Mouse (Mus musculus) mature B cell (primary cell): ENCODE results near the gene Il18r1.

Experiments used
- in situ Hi-C: fragments of 300-500 bp; cut with MboI; formaldehyde crosslinking; loops from 2 replicates; pipeline ENCODE4 v1.14.3; 2019

The Il18r1 gene

DNA sequence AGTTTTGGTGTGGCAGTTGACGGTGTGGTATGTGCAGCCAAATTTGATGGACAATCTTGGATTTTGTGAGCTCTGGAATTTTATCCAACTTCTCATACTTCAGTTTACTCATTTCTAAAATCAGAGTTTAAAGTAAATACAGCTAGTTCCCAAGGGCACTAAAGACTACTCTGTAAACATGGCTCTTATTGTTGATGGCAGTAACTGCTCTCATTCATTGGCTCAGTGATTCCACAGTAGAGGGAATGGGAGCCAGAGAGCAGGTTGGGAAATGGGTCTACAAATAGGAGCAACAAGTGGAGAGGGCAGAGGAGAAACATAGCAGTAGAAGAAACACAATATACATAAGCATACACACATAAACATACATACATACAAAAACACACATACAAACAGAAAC is 34.4 kb downstream of the Il18r1 start:
- in situ Hi-C loops = no loop called here

DNA sequence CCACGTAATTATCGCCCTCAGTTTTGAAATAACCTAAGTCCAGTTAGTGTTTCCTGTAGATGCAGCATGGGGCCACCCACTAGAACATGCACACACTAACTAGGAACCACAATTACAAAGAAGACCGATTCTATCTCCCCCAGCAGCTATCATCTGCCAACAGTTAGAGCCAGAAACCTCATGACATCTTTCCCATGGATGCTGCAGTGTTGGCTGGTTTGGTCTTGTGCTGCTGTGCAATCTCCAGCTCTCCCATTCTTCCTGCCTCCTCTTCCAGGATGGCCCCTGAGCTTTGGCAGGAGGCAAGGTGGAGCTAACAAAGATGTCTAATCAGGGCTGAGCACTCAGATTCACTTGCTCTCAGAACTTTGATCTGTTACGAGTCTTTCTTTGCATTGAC is 35.8 kb downstream of the Il18r1 start:
- in situ Hi-C loops = no loop called here

DNA sequence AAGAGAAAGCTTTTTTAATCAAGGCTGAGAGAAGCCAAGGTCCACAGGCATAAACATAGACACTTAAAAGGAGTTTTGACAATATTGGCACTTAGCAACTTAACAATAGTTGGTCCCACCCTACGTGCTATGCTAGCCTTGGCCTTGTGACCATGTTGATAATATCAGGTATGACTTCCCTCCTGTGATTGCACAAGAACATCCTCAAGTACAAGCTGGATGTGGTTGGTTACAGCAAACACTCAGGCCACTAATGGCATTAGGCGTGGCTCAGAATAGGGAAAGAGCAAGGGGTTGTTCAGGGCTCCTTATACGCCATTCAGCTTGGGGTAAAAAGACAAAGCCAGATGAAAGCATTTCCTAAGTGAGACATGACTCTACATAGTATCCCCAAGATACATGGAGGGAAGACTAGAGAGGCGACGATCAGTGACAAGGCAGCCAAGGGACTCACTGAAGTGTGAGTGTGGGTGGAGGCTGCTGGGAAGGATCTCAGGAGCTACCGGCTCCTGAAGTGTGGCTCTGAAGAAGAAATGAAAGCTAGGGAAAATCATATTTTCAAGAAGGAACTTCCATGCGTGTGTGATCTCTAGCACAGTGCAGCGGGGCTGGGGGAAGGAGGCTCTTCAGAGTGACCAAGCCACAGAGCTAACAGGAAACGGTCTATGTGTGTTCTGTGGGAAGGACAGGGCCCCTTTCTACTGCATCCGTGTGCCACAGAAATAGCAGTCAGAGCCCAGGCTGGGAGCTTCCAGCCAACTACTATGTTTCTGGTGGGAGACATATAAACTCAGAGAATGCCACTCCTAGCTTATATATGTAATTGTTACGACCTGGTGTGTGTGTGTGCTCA is 36.4 kb downstream of the Il18r1 start:
- in situ Hi-C loops = no loop called here

DNA sequence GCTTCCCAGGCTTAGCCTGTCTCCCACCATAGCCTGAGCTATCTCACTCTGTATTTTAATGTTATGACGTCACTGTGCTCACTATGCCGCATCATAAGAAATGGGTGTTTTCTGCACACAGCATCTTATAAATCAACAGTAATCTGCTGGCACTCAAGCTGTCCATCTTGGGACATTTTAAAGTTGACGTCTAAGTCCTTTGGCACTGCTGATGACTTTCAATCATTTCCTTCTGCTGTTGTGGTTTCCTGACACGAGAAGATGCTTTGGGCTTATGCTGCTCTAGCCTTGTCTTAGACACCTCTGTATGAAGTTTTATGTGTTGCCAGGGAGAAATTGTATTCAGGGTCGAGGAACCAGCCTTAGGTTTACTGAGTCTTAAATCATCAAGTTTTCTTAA is 39.2 kb downstream of the Il18r1 start:
- in situ Hi-C loops = no loop called here

DNA sequence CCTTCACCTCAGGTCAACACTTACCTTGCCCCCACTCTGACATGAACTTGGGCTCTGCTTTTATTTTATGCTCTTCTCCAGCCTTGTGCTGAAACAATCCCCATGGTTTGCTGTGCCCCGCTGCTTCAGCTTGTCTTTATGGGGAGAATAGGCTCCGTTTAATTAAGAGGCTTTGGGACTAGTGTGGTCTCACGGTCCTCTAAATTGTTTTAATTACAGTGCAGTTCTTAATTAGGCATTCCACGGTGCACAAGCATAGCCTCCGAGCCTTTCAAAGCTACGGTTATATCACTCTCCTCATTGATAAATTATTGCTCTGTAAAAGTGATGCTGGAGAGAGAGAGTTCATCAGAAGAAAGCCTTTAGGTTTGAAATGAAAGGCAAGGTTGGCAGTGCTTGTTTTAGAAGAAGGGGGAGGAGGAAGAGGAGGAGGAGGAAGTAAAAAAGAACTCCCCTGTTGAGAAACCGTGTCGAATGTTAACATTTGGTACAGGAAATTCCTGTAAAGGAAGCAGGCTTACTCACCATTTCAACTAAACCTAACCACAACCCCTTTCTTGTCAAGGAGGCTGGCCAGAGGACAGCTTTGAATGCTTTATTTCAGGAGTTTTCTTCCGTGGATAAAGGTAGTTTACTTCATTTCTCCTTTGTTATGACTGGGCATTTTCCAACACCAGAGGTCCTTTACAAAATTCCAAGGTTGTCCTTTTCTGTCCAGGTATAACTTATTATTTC is 49.7 kb downstream of the Il18r1 start, which contains the start of gene Il18rap:
TSS of gene Il18rap (plus strand) at position 512 of the 735 bp plus-strand sequence.
- in situ Hi-C loops = no loop called here

DNA sequence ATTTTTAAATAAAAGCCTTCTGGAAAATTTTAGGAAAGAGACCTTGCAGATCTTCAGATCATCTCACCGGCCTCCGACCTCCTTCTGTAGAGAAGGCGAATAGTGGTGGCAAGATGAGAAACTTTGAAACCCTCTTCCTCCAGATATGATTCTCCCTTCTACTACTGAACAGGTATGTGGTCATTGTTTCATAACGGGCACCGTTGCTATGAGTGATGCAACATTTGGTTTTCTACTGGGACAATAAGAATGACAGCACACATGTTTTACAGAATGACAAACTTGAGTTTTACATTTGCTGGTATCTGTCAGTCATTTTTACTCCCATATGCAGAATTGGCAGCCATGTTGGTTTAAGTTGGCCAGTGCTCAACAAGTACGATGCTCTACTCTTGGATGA is 51.0 kb downstream of the Il18r1 start:
- in situ Hi-C loops = no loop called here

DNA sequence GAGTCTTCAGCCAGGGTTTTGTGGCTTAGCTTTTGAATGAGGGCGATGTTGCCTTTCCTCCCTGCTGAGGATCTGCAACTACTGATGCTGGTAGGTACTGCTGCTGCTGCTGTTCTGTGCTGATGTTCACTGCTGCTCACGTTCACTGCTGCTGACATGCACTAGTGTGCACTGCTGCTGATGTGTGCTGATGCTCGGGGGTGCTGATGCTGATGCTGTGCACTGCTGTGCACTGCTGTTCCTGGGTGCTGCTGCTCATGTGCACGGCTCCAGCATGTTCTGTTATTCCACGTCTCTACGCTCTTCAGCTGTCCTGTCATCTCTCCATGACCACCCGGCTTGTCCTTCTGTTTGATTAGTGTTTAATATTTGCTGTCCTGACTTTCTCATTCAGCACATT is 57.6 kb downstream of the Il18r1 start:
- in situ Hi-C loops = no loop called here

DNA sequence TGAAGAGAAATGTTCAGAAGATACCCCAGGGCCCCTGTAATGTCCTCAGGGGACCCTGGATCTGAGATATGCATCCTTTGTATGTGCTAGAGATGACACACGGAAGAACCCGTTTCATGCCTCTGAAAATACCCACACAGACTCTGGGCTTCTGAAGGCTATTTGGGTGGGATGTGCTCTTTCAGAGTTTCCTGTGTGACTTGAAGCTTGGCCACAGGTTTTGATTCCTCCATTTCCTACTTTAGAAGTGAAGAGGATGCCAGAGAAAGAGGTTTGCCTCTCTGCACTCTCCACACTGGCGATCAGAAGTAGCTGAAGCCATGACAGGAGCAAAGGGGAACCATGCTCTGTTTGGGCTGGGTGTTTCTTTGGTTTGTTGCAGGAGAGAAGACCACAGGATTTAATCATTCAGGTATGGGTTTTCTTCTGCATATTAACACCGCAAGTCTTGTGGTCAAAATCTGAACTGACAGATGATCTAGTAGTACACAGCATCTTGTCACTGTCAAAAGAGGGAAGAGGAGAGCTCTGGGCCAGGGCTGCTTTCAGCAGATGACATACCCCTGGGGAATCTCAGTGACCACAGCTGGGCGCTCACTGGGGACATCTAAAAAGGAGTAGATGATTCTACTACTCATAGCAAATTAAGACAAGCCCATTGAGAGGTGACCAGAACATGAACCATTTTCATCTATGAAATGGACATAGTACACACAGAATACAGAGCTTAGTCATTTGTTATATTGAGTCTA is 58.8 kb downstream of the Il18r1 start:
- in situ Hi-C loops = no loop called here

DNA sequence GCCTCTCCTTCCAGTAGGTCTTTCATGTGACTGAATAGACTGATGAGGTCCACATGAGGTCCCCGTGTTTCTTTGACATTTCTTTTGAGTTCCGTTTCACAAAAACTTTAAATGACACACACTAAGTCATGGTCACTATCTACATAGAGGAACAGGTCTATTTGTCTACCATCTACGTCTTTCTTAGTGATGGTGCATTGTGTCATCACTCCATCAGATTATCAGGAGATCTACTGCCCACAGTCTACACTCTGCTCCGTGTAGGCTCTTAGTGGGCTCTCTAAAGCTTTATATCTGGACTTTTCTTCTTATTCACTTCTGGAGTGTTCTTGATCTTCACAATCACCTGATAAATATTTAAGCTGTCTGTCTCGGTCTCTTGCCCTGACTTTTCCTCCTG is 63.9 kb downstream of the Il18r1 start:
- in situ Hi-C loops = loop anchor here (25.0 kb wide), 1 partner anchor 417 kb away; no protein-coding TSS in a partner anchor

DNA sequence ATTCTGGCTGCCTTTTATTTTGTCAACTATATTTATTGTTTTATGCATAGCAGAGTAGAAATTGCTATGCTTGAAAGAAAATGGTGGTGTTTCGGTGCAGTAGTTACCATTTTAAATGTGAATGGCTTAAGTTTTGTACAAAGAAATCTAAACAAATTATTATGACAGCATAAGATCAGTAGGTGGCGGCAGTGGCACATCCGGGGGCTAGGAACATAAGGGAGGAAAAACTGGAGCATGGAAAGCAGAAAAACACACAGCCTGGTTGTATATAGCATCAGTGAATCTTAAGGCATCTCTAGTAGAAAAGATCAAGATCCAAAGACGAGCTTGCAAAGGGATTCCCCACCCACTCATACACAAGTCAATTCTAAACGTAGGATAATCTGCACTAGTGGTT is 72.2 kb downstream of the Il18r1 start:
- in situ Hi-C loops = loop anchor here (25.0 kb wide), 1 partner anchor 425 kb away; no protein-coding TSS in a partner anchor

DNA sequence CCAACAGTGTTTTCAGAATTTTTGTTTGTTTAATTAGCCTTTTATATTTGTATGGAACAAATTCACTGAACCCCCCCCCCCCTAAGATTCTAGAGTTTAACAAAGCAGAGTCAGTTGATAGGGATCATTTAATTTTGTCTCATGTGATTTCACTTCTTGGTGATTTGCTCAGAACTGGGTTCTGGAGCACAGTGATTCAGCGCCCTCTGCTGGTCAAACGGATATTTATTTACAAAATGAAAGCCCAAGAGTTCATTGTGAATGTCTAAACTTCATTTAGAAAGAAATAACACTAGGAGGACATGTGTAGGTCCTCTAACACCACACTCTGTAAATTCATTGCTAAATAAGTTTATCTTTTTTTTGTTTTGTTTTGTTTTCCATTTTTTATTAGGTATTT is 79.3 kb downstream of the Il18r1 start:
- in situ Hi-C loops = loop anchor here (10.0 to 25.0 kb wide), 2 partner anchors 160 to 432 kb away; no protein-coding TSS in a partner anchor

DNA sequence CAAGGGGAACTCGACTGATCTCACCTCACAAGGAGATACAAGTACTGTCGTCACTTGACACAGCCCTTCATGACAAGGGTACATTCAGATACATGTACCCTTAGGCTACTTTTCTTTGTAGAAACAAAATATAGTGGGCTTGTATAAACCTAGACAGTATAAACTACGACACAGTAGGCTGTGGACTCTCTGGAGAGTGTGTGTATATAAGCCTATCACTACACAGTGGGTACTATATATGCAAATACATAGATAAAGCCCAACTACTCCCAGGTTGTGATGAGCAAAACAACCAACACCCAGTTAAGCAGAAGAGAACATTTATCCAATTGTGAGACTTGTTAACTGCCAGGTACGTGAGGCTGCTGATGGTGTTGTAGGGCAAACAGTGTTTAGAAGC is 81.3 kb downstream of the Il18r1 start:
- in situ Hi-C loops = loop anchor here (10.0 to 25.0 kb wide), 2 partner anchors 162 to 434 kb away; no protein-coding TSS in a partner anchor

DNA sequence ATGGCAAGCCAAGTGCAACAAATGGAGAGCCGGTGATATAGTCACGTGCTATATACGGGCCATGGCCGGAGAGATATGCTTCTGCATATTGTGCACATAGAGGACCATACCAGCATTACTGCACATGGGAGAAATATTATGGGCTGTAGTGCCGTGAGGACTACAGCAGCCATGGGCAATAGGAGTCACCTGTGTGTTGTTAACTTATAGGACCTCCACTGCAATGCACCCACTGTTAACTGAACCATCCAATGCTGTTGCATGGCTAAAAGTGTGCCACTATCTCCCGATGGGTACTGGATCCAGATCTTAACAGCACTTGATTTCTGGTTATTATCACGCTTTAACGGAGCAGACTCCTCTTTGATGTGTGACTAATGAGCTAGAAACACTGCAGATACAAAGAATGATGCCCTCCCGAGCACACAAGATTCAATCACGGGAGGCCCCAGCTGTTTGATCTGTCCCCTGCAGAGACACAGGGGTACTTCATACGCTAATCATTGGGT is 81.8 kb downstream of the Il18r1 start:
- in situ Hi-C loops = loop anchor here (10.0 to 25.0 kb wide), 2 partner anchors 162 to 435 kb away; no protein-coding TSS in a partner anchor

DNA sequence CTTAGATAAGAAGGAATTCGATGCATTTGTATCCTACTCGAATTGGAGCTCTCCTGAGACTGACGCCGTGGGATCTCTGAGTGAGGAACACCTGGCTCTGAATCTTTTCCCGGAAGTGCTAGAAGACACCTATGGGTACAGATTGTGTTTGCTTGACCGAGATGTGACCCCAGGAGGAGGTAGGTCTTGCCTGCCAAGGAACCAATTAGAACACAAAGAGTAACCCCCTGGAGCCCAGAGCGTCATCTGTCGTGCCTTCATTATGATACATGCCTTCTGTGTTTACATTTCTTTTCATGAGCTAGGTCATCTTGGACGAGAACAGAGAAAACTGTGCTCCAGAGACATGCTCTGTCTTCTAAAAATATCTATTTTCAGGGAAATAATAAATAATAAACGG is 82.4 kb downstream of the Il18r1 start:
- in situ Hi-C loops = loop anchor here (10.0 to 25.0 kb wide), 2 partner anchors 163 to 435 kb away; no protein-coding TSS in a partner anchor
